Mouse (Mus musculus) kidney, embryonic 15.5 days (tissue): ENCODE data around the gene Fntb. TPM values are rescaled to one million over a fixed set of nuclear protein-coding genes. Genes with fewer than 3 reads are reported as not detected.
"Not testable (repeated sequence)": the region's sequence is repeated elsewhere in the genome, so short reads cannot be mapped to it uniquely, and the experiment has no call there.

Source experiments
- ATAC-seq: fragments of 200-750 bp; cut with Nextera tagmentation; replicated peaks from 2 replicates; pipeline ENCODE4 v1.8.0; 2017; ENCODE audit warnings: moderate TSS enrichment; ENCODE audit not compliant: low FRiP score
- H3K27ac ChIP-seq: fragments of 300-500 bp; sonication (generic); 2 replicates; pipeline ENCODE4 v1.5.1; 2015; ENCODE audit warnings: mild to moderate bottlenecking, inconsistent platforms
- H3K27me3 ChIP-seq: fragments of 300-500 bp; sonication (generic); 2 replicates; pipeline ENCODE4 v1.6.1; 2015; ENCODE audit warnings: inconsistent platforms
- H3K36me3 ChIP-seq: fragments of 300-500 bp; sonication (generic); 2 replicates; pipeline ENCODE4 v1.6.1; 2015; ENCODE audit warnings: inconsistent platforms
- H3K4me1 ChIP-seq: fragments of 300-500 bp; sonication (generic); 2 replicates; pipeline ENCODE4 v1.6.1; 2015; ENCODE audit warnings: inconsistent platforms
- H3K4me2 ChIP-seq: fragments of 300-500 bp; sonication (generic); 2 replicates; pipeline ENCODE4 v1.6.1; 2015; ENCODE audit warnings: moderate library complexity, mild to moderate bottlenecking, inconsistent platforms
- H3K4me3 ChIP-seq: fragments of 300-500 bp; sonication (generic); replicated peaks from 2 replicates; pipeline ENCODE4 v1.5.1; 2015; ENCODE audit warnings: mild to moderate bottlenecking, inconsistent platforms
- H3K9ac ChIP-seq: fragments of 300-500 bp; sonication (generic); 2 replicates; pipeline ENCODE4 v1.6.1; 2015; ENCODE audit warnings: mild to moderate bottlenecking, inconsistent platforms
- H3K9me3 ChIP-seq: fragments of 300-500 bp; sonication (generic); replicated peaks from 2 replicates; pipeline ENCODE4 v1.6.1; 2016; ENCODE audit warnings: inconsistent platforms
- WGBS: fragments of 180-500 bp; shearing (Covaris S2); methylation state at CpG from one replicate; pipeline ENCODE4 v1.1.7; 2015; ENCODE audit warnings: mixed read lengths; 5-methylcytosine and 5-hydroxymethylcytosine counted together
- polyA plus RNA-seq: library from polyadenylated mRNA; unstranded; fragments of >200 nt; fragmentation: Nextera tagmentation; extraction: Ambion mirVana; gene quantifications from 2 replicates; pipeline ENCODE4 v1.2.1, GENCODE M21; 2015

Gene Fntb
- polyA plus RNA-seq, 1 experiment from 2014 or later = 43.7 TPM

GRCm38 (mm10) chr12:76775132-76775531 is 9.7 kb downstream of the Fntb start:
- Histone ChIP-seq H3K27ac (no peak overlapping the region), H3K36me3 (peaks cover 6% of the 10 kb centered on the region), H3K4me3 (no peak overlapping the region), H3K9me3 (no peaks in the 10 kb centered on the region), H3K4me1 (no peaks in the 10 kb centered on the region), H3K9ac (no peak overlapping the region), H3K27me3 (no peaks in the 10 kb centered on the region), H3K4me2 (no peak overlapping the region)
- 77% methylated on average over 4 of the region's 4 CpGs for WGBS
- ATAC-seq = no peak

- no peaks in the 10 kb centered on the region for H3K4me1 ChIP-seq
- H3K27ac ChIP-seq = no peak overlapping the region
- no peak overlapping the region for H3K9ac ChIP-seq
- WGBS = 87% methylated on average over 5 of the region's 5 CpGs
- no peak overlapping the region for H3K4me3 ChIP-seq
- H3K4me2 ChIP-seq = no peak overlapping the region
- no peaks in the 10 kb centered on the region for H3K27me3 ChIP-seq
- H3K9me3 ChIP-seq = no peaks in the 10 kb centered on the region
- ATAC-seq = no peak
- H3K36me3 ChIP-seq = peaks cover 11% of the 10 kb centered on the region
Observed at GRCm38 (mm10) chr12:76776898-76777297, 11.5 kb downstream of the Fntb start.

- Histone ChIP-seq H3K27me3 (no peaks in the 10 kb centered on the region), H3K4me3 (no peak overlapping the region), H3K27ac (no peak overlapping the region), H3K4me1 (no peaks in the 10 kb centered on the region), H3K4me2 (no peak overlapping the region), H3K36me3 (peaks cover 11% of the 10 kb centered on the region), H3K9ac (no peak overlapping the region), H3K9me3 (no peaks in the 10 kb centered on the region)
- no peak for ATAC-seq
Observed at GRCm38 (mm10) chr12:76777845-76778244, 12.5 kb downstream of the Fntb start.

- no peak overlapping the region for H3K27ac ChIP-seq
- no peak for ATAC-seq
- WGBS = 85% methylated on average over 10 of the region's 10 CpGs
- H3K36me3 ChIP-seq = peaks cover 11% of the 10 kb centered on the region
- no peak overlapping the region for H3K4me2 ChIP-seq
- H3K9ac ChIP-seq = no peak overlapping the region
- no peak overlapping the region for H3K4me3 ChIP-seq
- H3K9me3 ChIP-seq = no peaks in the 10 kb centered on the region
- H3K27me3 ChIP-seq = no peaks in the 10 kb centered on the region
- H3K4me1 ChIP-seq = no peaks in the 10 kb centered on the region
Observed at GRCm38 (mm10) chr12:76778305-76779083, 13.1 kb downstream of the Fntb start.

GRCm38 (mm10) chr12:76779951-76780350 is 14.6 kb downstream of the Fntb start:
- Histone ChIP-seq H3K27ac (no peak overlapping the region), H3K27me3 (no peaks in the 10 kb centered on the region), H3K4me1 (no peaks in the 10 kb centered on the region), H3K9me3 (no peaks in the 10 kb centered on the region), H3K4me3 (no peak overlapping the region), H3K4me2 (no peak overlapping the region), H3K36me3 (peaks cover 11% of the 10 kb centered on the region), H3K9ac (no peak overlapping the region)
- WGBS = 86% methylated on average over 5 of the region's 5 CpGs
- no peak for ATAC-seq

- WGBS = 77% methylated on average over 12 of the region's 12 CpGs
- Histone ChIP-seq H3K9ac (no peak overlapping the region), H3K27ac (no peak overlapping the region), H3K4me1 (no peaks in the 10 kb centered on the region), H3K4me2 (no peak overlapping the region), H3K9me3 (no peaks in the 10 kb centered on the region), H3K4me3 (no peak overlapping the region), H3K36me3 (peaks cover 11% of the 10 kb centered on the region), H3K27me3 (no peaks in the 10 kb centered on the region)
- ATAC-seq = no peak
Observed at GRCm38 (mm10) chr12:76780639-76781468, 15.5 kb downstream of the Fntb start.

- H3K9me3 ChIP-seq = no peaks in the 10 kb centered on the region
- no peak for ATAC-seq
- H3K27ac ChIP-seq = no peak overlapping the region
- no peaks in the 10 kb centered on the region for H3K27me3 ChIP-seq
- 63% methylated on average over 10 of the region's 10 CpGs for WGBS
- 0 out of 2 replicates have a peak, but pooled peaks cover 5% of the 10 kb centered on the region for H3K36me3 ChIP-seq
- H3K4me3 ChIP-seq = no peak overlapping the region
- no peaks in the 10 kb centered on the region for H3K4me1 ChIP-seq
- H3K4me2 ChIP-seq = no peak overlapping the region
- H3K9ac ChIP-seq = no peak overlapping the region
Observed at GRCm38 (mm10) chr12:76784056-76784619, 18.7 kb downstream of the Fntb start.

GRCm38 (mm10) chr12:76790446-76791084 is 25.2 kb downstream of the Fntb start:
- WGBS = 49% methylated on average over 8 of the region's 8 CpGs
- Histone ChIP-seq H3K4me2 (no peak overlapping the region), H3K4me1 (no peaks in the 10 kb centered on the region), H3K9ac (no peak overlapping the region), H3K4me3 (no peak overlapping the region), H3K27me3 (no peaks in the 10 kb centered on the region), H3K27ac (no peak overlapping the region), H3K9me3 (no peaks in the 10 kb centered on the region), H3K36me3 (no peaks in the 10 kb centered on the region)
- no peak for ATAC-seq

- not testable (repeated sequence) for H3K4me2 ChIP-seq, H3K36me3 ChIP-seq, H3K27me3 ChIP-seq, H3K9me3 ChIP-seq, H3K27ac ChIP-seq, H3K4me3 ChIP-seq, H3K4me1 ChIP-seq, ATAC-seq, H3K9ac ChIP-seq
- WGBS = 47% methylated on average over 14 of the region's 14 CpGs
Observed at GRCm38 (mm10) chr12:76792540-76792939, 27.2 kb downstream of the Fntb start.

- H3K9ac ChIP-seq = no peak within 1 kb of the TSS
- no peaks in the 10 kb centered on the region for H3K9me3 ChIP-seq
- WGBS = 74% methylated on average over 5 of the region's 5 CpGs
- no peaks in the 10 kb centered on the region for H3K4me1 ChIP-seq
- H3K27me3 ChIP-seq = no peaks in the 10 kb centered on the region
- no peak within 1 kb of the TSS for H3K4me3 ChIP-seq
- no peaks in the 10 kb centered on the region for H3K36me3 ChIP-seq
- H3K4me2 ChIP-seq = no peak within 1 kb of the TSS
- no peak for ATAC-seq
- H3K27ac ChIP-seq = no peak within 1 kb of the TSS
Observed at GRCm38 (mm10) chr12:76795350-76795749, 30.0 kb downstream of the Fntb start, which contains the start of gene Gpx2. Gene Gpx2, minus strand, starts transcription at chr12:76795554.

- Histone ChIP-seq H3K4me3 (no peak overlapping the region), H3K9me3 (no peaks in the 10 kb centered on the region), H3K27ac (no peak overlapping the region), H3K36me3 (no peaks in the 10 kb centered on the region), H3K4me1 (no peaks in the 10 kb centered on the region), H3K9ac (no peak overlapping the region), H3K27me3 (no peaks in the 10 kb centered on the region), H3K4me2 (no peak overlapping the region)
- WGBS = 83% methylated on average over 7 of the region's 7 CpGs
- no peak for ATAC-seq
Observed at GRCm38 (mm10) chr12:76796938-76797539, 31.6 kb downstream of the Fntb start.
